Mouse (Mus musculus): ENCODE results near the gene Itgb6.

- TF ChIP-seq CTCF (IDR thresholded peaks at IDR 0.05; ENCODE audit: extremely low read depth, insufficient read depth, insufficient read length, insufficient replicate concordance) (no peak), POLR2A (IDR thresholded peaks at IDR 0.05; ENCODE audit: low read depth, low read length) (no peak)
These were observed 25.9 kb downstream of the Itgb6 start for GRCm38 (mm10) chr2:60696559-60696958.

All from spleen, adult 2 months (tissue).